Mouse (Mus musculus) midbrain, postnatal 0 days (tissue): ENCODE data around the gene Dlg1. TPM values are rescaled to one million over a fixed set of nuclear protein-coding genes. Genes with fewer than 3 reads are reported as not detected.
A peak's percentile ranks its signal among the peaks of the same experiment; 100 is the strongest.

Experiments used
- ATAC-seq: fragments of 200-750 bp; cut with Nextera tagmentation; 2 replicates; pipeline ENCODE4 v1.8.0; 2017; ENCODE audit warnings: moderate number of reproducible peaks, mild to moderate bottlenecking, moderate TSS enrichment, moderate library complexity; ENCODE audit not compliant: low FRiP score
- DNase-seq: peaks from one replicate; pipeline ENCODE4 v3.0.0-alpha.2; 2015; ENCODE audit warnings: low spot score
- H3K27ac ChIP-seq: fragments of 300-500 bp; sonication (generic); 2 replicates; pipeline ENCODE4 v1.5.1; 2014; ENCODE audit warnings: low read depth, mild to moderate bottlenecking, low read length, mixed read lengths
- H3K27me3 ChIP-seq: fragments of 300-500 bp; sonication (generic); 2 replicates; pipeline ENCODE4 v1.6.1; 2014; ENCODE audit warnings: low read length, control low read depth, mixed read lengths; ENCODE audit not compliant: insufficient read depth
- H3K36me3 ChIP-seq: fragments of 300-500 bp; sonication (generic); 2 replicates; pipeline ENCODE4 v1.6.1; 2014; ENCODE audit warnings: low read length, control low read depth, mixed read lengths; ENCODE audit not compliant: insufficient read depth
- H3K4me1 ChIP-seq: fragments of 300-500 bp; sonication (generic); 2 replicates; pipeline ENCODE4 v1.6.1; 2014; ENCODE audit warnings: mild to moderate bottlenecking, control low read depth, antibody characterized with exemption, low read length, mixed read lengths; ENCODE audit not compliant: insufficient read depth
- H3K4me2 ChIP-seq: fragments of 300-500 bp; sonication (generic); 2 replicates; pipeline ENCODE4 v1.6.1; 2014; ENCODE audit warnings: low read depth, mild to moderate bottlenecking, low read length, mixed read lengths; ENCODE audit not compliant: poor library complexity, severe bottlenecking
- H3K4me3 ChIP-seq: fragments of 300-500 bp; sonication (generic); 2 replicates; pipeline ENCODE4 v1.5.1; 2014; ENCODE audit warnings: low read depth, mild to moderate bottlenecking, low read length, moderate library complexity
- H3K9ac ChIP-seq: fragments of 300-500 bp; sonication (generic); replicated peaks from 2 replicates; pipeline ENCODE4 v1.6.1; 2014; ENCODE audit warnings: mild to moderate bottlenecking, low read length, moderate library complexity, mixed read lengths; ENCODE audit not compliant: poor library complexity, severe bottlenecking
- H3K9me3 ChIP-seq: fragments of 300-500 bp; sonication (generic); 2 replicates; pipeline ENCODE4 v1.6.1; 2016; ENCODE audit warnings: low read length, control low read depth
- CTCF ChIP-seq: IDR thresholded peaks from 2 replicates; pipeline ENCODE4 v1.5.1; 2016; ENCODE audit warnings: antibody characterized with exemption, mild to moderate bottlenecking
- WGBS: fragments of 180-500 bp; shearing (Covaris S2); extraction: QIAGEN DNeasy Blood & Tissue Kit; methylation state at CpG from one replicate; pipeline ENCODE4 v1.1.7; 2014; 5-methylcytosine and 5-hydroxymethylcytosine counted together
- polyA plus RNA-seq: library from polyadenylated mRNA; unstranded; fragments of >200 nt; fragmentation: Nextera tagmentation; extraction: Ambion mirVana; gene quantifications from 2 replicates; pipeline ENCODE4 v1.2.1, GENCODE M21; 2015
- total RNA-seq: library from RNA; depleted of rRNA; stranded (reverse); fragments of >200 nt; gene quantifications from 2 replicates; pipeline ENCODE4 v1.2.3, GENCODE M21; 2014

The Dlg1 gene
- total and polyA plus RNA-seq, 2 experiments from 2014 or later = 10.9 to 24.8 TPM

GRCm38 (mm10) chr16:31837362-31837761 lies 174.1 kb downstream of the Dlg1 start:
- H3K27ac ChIP-seq = no peak overlapping the region
- WGBS = 92% methylated on average over 3 of the region's 3 CpGs
- no peak for ATAC-seq

GRCm38 (mm10) chr16:31844246-31844645 lies 181.0 kb downstream of the Dlg1 start:
- no peaks in the 10 kb centered on the region for H3K27me3 ChIP-seq
- H3K4me1 ChIP-seq = no peaks in the 10 kb centered on the region
- 95% methylated on average over 3 of the region's 3 CpGs for WGBS
- H3K4me2 ChIP-seq = no peak overlapping the region
- H3K4me3 ChIP-seq = no peak overlapping the region
- H3K9ac ChIP-seq = no peak overlapping the region
- ATAC-seq (no peak), DNase-seq (no peak)
- H3K27ac ChIP-seq = no peak overlapping the region
- TF ChIP-seq CTCF = no peak
- H3K36me3 ChIP-seq = no peaks in the 10 kb centered on the region
- H3K9me3 ChIP-seq = no peaks in the 10 kb centered on the region

More at GRCm38 (mm10) chr16:31837362-31837761, 174.1 kb downstream of the Dlg1 start:
- Histone ChIP-seq H3K9me3 (no peaks in the 10 kb centered on the region), H3K4me2 (no peak overlapping the region), H3K27me3 (no peaks in the 10 kb centered on the region), H3K4me1 (no peaks in the 10 kb centered on the region), H3K9ac (no peak overlapping the region), H3K4me3 (no peak overlapping the region), H3K36me3 (no peaks in the 10 kb centered on the region)
- DNase-seq = no peak
- TF ChIP-seq CTCF = no peak

- no peak for TF ChIP-seq CTCF
- no peak overlapping the region for H3K4me2 ChIP-seq
- no peaks in the 10 kb centered on the region; the same call in 1 of the 2 replicates for H3K36me3 ChIP-seq
- H3K4me1 ChIP-seq = no peaks in the 10 kb centered on the region
- H3K9ac ChIP-seq = no peak overlapping the region
- H3K4me3 ChIP-seq = no peak overlapping the region
- no peak overlapping the region for H3K27ac ChIP-seq
- peak; percentile 48 for DNase-seq
- peak; percentile 78; the same call in 1 of the 2 replicates for ATAC-seq
- H3K9me3 ChIP-seq = no peaks in the 10 kb centered on the region
- H3K27me3 ChIP-seq = no peaks in the 10 kb centered on the region
- WGBS = 42% methylated on average over 10 of the region's 10 CpGs
These were observed 183.5 kb downstream of the Dlg1 start for GRCm38 (mm10) chr16:31846763-31847162.

- no peak overlapping the region for H3K4me3 ChIP-seq
- no peak overlapping the region for H3K9ac ChIP-seq
- no peak for ATAC-seq
- TF ChIP-seq CTCF = no peak
- 0 out of 2 replicates have a peak, but pooled peaks cover 5% of the 10 kb centered on the region for H3K9me3 ChIP-seq
- WGBS = 94% methylated on average over 5 of the region's 5 CpGs
- H3K27ac ChIP-seq = no peak overlapping the region
- no peak overlapping the region for H3K4me2 ChIP-seq
- peaks cover 16% of the 10 kb centered on the region for H3K36me3 ChIP-seq
- no peaks in the 10 kb centered on the region for H3K4me1 ChIP-seq
- no peak for DNase-seq
- no peaks in the 10 kb centered on the region for H3K27me3 ChIP-seq
These were observed 200.7 kb downstream of the Dlg1 start for GRCm38 (mm10) chr16:31863920-31864319.

- Histone ChIP-seq H3K27ac (no peak overlapping the region), H3K4me3 (no peak overlapping the region), H3K9ac (no peak overlapping the region), H3K27me3 (no peaks in the 10 kb centered on the region), H3K9me3 (0 out of 2 replicates have a peak, but pooled peaks cover 5% of the 10 kb centered on the region), H3K4me1 (no peaks in the 10 kb centered on the region), H3K4me2 (no peak overlapping the region), H3K36me3 (peaks cover 16% of the 10 kb centered on the region)
- ATAC-seq = no peak
- DNase-seq = no peak
- TF ChIP-seq CTCF = no peak
- 59% methylated on average over 3 of the region's 3 CpGs for WGBS
These were observed 202.0 kb downstream of the Dlg1 start for GRCm38 (mm10) chr16:31865242-31865641.

- 92% methylated on average over 3 of the region's 3 CpGs for WGBS
These were observed 203.7 kb downstream of the Dlg1 start for GRCm38 (mm10) chr16:31866911-31867310.

More at GRCm38 (mm10) chr16:31866911-31867310, 203.7 kb downstream of the Dlg1 start:
- Histone ChIP-seq H3K4me3 (no peak overlapping the region), H3K4me2 (no peak overlapping the region), H3K27ac (no peak overlapping the region), H3K9ac (no peak overlapping the region), H3K9me3 (no peaks in the 10 kb centered on the region), H3K4me1 (no peaks in the 10 kb centered on the region), H3K36me3 (peaks cover 13% of the 10 kb centered on the region), H3K27me3 (no peaks in the 10 kb centered on the region)
- DNase-seq (no peak), ATAC-seq (no peak)
- TF ChIP-seq CTCF = no peak
